Mouse (Mus musculus) megakaryocyte, embryonic 14.5 days (primary cell): ENCODE measurements around the gene Rpf2.

ENCODE experiments used
- FLI1 ChIP-seq: IDR thresholded peaks from 2 replicates; pipeline ENCODE4 v1.6.1; 2012; ENCODE audit warnings: low read length, inconsistent platforms, mixed read lengths
- GATA1 ChIP-seq: IDR thresholded peaks from 3 replicates; pipeline ENCODE4 v1.6.1; 2012; ENCODE audit warnings: mixed read lengths, low read length, inconsistent platforms, borderline replicate concordance

DNA sequence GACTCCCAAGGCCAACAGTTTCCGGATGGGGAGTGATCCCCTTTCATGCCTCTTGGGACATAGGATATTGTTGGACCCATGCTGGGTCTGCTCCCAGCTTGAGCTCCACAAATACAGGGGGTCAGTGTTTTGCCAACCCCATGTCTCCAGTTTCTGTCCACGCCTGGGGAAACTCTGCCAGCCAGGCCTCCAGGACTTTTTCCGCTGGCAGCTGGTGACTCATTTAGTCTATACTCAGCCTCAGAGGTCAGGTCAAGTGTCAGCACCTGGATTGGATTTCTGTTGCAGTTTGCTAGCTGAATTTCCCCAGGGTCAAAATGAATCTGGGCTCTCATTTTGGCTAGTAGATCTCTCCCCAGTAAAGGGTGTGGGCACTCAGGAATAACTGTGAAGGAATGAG, 58.0 kb downstream of the Rpf2 start:
- TF ChIP-seq GATA1 (no peak), FLI1 (no peak)
